Mouse (Mus musculus) CH12.LX (cell line): ENCODE results near the gene Acrbp.

Experiments used
- CTCF ChIP-seq, 2 experiments: IDR thresholded peaks in 1 of 2; conservative IDR thresholded peaks in 1 of 2; 2 replicates each; pipeline ENCODE4 v1.5.1; 2011 to 2012; ENCODE audit warnings: low read depth in 2 of 2, low read length in 2 of 2, improper control_type of control experiment in 1 of 2, inconsistent platforms in 1 of 2, mild to moderate bottlenecking in 1 of 2, moderate library complexity in 1 of 2
- E2F4 ChIP-seq: IDR thresholded peaks from 2 replicates; pipeline ENCODE4 v1.6.1; 2011; ENCODE audit warnings: low read depth, low read length, improper control_type of control experiment; ENCODE audit not compliant: insufficient replicate concordance
- JUND ChIP-seq: conservative IDR thresholded peaks from 2 replicates; pipeline ENCODE4 v1.6.1; 2011; ENCODE audit warnings: low read depth, low read length, improper control_type of control experiment
- KAT2A ChIP-seq: IDR thresholded peaks from 2 replicates; pipeline ENCODE4 v1.6.1; 2012; ENCODE audit warnings: low read length, improper control_type of control experiment, inconsistent platforms; ENCODE audit not compliant: insufficient replicate concordance
- POLR2A ChIP-seq: IDR thresholded peaks from 2 replicates; pipeline ENCODE4 v1.6.1; 2011; ENCODE audit warnings: low read depth, mild to moderate bottlenecking, improper control_type of control experiment, low read length
- POLR2AphosphoS2 ChIP-seq: IDR thresholded peaks from 2 replicates; pipeline ENCODE4 v1.6.1; 2011; ENCODE audit warnings: low read depth, low read length, improper control_type of control experiment
- RCOR1 ChIP-seq: conservative IDR thresholded peaks from 2 replicates; pipeline ENCODE4 v1.6.1; 2012; ENCODE audit warnings: low read depth, mild to moderate bottlenecking, inconsistent platforms, low read length, improper control_type of control experiment
- SMC3 ChIP-seq: IDR thresholded peaks from 2 replicates; pipeline ENCODE4 v1.6.1; 2011; ENCODE audit warnings: low read depth, low read length, improper control_type of control experiment
- TCF12 ChIP-seq: IDR thresholded peaks from 2 replicates; pipeline ENCODE4 v1.6.1; 2014; ENCODE audit warnings: low read depth, mild to moderate bottlenecking, inconsistent platforms, low read length, improper control_type of control experiment
- ZC3H11A ChIP-seq: IDR thresholded peaks from 2 replicates; pipeline ENCODE4 v1.6.1; 2012; ENCODE audit warnings: low read depth, mild to moderate bottlenecking, inconsistent platforms, low read length, improper control_type of control experiment

GRCm38 (mm10) chr6:125073825-125074224 is 24.3 kb downstream of the Acrbp start:
- TF ChIP-seq POLR2A (no peak), ZC3H11A (no peak), SMC3 (no peak), CTCF (conservative IDR thresholded peaks at IDR 0.05 in 1 of 2, IDR thresholded peaks at IDR 0.05 in 1 of 2; ENCODE audit: low read depth in 2 of 2, low read length in 2 of 2) (no peak), JUND (no peak), TCF12 (no peak), POLR2AphosphoS2 (no peak), RCOR1 (no peak), E2F4 (no peak), KAT2A (no peak)
